Mouse (Mus musculus) activated CD4-positive, CD25-positive, alpha-beta regulatory T cell, adult 4 months (primary cell): ENCODE measurements around the gene Qrich2. TPM values are rescaled to one million over a fixed set of nuclear protein-coding genes. Genes with fewer than 3 reads are reported as not detected.
"Not testable (repeated sequence)": the region's sequence is repeated elsewhere in the genome, so short reads cannot be mapped to it uniquely, and the experiment has no call there.

Experiments used
- ATAC-seq: one replicate; pipeline ENCODE4 v1.8.0; 2017
- polyA plus RNA-seq, 2 experiments: library from polyadenylated mRNA; unstranded; fragments of 100-300 nt; shearing (Covaris generic); gene quantifications; one replicate each; pipeline ENCODE4 v1.2.1; 2017

The Qrich2 gene
- polyA plus RNA-seq, 2 experiments from 2014 or later = not detected

DNA sequence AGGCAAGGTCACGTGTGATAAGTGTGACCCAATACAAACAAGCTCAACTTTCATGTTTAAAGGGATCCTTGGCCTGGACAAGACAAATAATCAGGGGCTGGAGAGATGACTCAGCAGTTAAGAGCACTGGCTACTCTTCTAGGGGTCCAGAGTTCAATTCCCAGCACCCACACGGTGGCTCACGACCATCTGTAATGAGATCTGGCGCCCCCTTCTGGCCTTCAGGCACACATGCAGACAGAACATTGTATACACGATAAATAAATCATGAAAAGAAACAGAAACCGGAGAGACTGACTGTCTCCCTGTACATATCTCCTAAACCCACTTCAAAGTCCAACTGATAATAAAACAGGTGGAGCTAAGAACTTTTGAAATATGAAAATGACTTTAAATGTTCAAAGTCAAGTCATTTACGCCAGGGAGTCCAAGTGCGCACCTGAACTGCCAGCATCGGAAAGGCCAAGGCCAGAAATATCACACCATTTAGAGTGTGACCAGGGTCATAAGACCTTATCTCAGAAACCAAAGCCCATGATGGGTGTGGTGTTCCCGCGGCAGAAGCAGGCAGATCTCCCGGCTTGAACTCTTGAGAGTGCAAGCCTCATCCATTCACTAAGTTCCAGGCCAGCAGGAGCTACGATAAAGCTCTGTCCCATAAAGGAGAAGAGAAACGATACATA, 22.8 kb upstream of the Qrich2 start:
- ATAC-seq = no peak

- ATAC-seq = no peak
Measured at GRCm38 (mm10) chr11:116488207-116488606, 22.2 kb upstream of the Qrich2 start.

DNA sequence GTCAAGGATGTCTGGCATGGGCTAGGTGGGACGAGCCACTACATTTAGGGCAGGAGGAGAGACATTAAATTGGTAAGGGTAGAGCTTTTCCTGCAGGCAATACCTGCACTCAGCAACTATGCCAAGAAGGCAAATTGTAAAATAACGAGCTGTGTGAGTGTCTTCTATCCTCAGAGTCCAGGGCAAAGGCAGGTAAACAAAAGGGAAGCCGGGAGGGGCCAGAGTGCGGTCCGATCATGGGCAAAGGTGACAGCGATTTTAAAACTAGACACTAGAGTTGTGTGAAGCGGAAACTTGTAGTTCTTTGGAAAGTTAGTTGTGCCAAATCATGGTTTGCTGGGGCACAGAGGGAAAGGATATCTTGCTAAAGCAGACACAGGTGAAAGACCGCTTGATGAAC, 18.2 kb upstream of the Qrich2 start:
- ATAC-seq = no peak

DNA sequence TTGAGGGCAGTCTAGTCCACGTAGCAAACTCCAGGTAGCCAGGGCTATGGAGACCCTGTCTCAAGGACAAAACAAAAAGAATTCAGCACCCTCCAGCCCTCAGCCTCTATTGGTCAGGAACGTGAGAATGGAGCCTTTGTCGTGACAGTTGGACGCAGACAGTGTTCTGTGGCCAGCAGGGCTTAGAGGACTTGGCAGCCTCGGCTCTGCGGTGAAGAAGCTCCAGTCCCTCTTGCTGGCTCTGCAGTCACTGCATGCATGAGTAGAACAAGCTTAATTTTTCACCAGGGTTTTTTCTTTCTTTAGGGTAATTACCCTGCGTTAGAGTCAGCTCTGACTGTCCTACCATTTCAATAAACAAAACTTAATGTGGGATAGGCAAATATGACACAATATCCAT, 15.7 kb upstream of the Qrich2 start:
- no peak for ATAC-seq

- ATAC-seq = no peak
Measured at GRCm38 (mm10) chr11:116480975-116481374, 14.9 kb upstream of the Qrich2 start.

GRCm38 (mm10) chr11:116479832-116480231, 13.8 kb upstream of the Qrich2 start:
- ATAC-seq = no peak

DNA sequence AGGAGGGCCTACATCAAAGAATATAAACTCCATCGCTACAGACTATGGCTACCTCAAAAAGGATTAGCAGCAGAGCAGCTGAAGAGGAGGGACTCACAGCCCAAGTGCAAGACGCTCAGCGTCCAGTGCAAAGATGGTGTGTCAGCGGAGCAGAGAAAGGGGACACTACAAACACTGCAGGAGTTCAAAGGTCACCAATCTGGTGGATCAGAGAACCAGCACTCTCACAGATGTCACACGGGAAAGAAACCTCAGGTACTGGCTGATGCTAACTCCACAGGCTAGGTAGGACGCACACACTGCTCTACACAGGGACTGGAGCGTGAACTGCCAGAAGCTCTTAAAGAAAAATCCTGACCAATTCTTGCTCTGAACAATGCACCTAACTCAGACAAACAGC, 12.9 kb upstream of the Qrich2 start:
- ATAC-seq = no peak

- ATAC-seq = no peak
Measured at GRCm38 (mm10) chr11:116477160-116477759, 11.2 kb upstream of the Qrich2 start.

- ATAC-seq = no peak
Measured at GRCm38 (mm10) chr11:116476696-116477095, 10.7 kb upstream of the Qrich2 start.

DNA sequence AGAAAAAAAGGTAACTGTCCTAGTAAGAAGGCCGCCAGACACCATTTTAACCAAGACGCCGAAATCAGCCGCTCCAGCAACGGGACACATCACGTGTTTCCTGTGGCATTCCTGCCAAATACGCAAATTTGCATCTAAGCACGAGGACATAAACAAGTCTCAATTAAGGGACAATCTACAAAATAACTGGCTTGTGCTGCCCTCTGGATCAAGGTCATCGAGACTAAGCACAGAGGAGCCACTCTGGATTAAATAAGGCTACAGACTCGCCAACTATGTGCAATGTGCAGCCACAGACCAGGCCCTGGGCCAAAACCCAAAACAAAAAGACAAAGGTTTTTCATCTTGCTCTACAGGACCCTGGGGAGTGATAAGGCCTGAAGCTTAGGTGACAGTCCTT, 10.0 kb upstream of the Qrich2 start:
- ATAC-seq = no peak

DNA sequence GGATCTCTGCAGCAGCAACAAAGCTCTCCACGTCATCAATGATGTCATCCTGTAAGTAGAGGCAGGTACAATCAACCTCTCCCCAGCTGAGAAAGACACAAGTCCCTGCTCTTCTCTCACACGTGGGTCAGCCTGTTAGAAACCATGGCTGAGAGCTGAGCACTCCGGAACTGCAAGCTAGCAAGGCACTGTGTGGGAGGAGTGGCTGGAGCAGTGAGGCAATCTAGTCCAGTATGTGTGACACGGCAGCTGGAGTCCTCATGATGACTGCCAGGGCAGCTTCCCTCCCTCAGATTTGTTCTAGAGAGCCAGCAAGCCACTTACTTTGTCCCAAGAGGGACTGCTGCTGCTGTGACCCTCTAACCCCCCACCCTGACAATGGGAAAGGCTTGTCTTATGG, 6.2 kb upstream of the Qrich2 start:
- no peak for ATAC-seq

DNA sequence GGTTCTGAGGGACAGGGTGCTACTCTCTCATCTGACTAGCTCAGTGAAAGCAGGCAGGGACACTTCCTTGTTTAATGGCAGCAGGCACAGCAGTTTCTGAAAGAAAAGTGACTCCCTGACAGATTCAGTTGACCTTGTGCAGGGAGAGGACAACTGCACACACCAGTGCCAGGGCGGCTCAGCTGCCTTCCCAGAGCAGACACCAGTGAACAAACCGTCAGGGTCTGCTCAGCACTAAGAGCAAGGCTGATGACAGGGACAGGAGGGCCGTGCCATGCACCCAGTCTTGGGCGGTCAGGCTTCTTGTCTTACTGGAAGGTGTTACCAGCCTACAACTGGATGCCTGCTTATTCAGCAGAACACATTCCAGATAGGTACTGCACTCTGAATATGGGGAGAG, 4.9 kb upstream of the Qrich2 start:
- ATAC-seq = no peak

DNA sequence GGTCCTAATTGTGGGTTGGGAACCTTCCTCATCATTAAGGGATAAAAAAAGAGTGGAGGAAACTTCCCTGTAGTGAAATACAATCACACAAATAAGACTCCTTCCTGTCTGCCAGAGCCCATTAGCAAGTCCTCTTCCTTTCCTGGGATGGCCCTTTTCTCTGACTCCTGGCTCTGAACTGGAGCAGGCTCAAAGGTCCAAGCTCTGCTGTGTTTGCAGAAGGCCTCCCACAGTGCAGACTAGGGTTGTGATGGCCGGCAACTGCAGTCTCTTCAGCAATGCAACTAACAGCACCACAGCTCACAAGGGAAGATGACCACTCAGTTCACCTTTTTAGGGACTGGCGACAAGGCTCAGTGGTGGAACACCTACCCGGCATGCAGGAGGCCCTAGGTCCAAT, 4.2 kb upstream of the Qrich2 start:
- no peak for ATAC-seq

- not testable (repeated sequence) for ATAC-seq
Measured at GRCm38 (mm10) chr11:116468338-116468737, 2.3 kb upstream of the Qrich2 start.

GRCm38 (mm10) chr11:116463833-116464232, 2.2 kb downstream of the Qrich2 start:
- no peak for ATAC-seq

DNA sequence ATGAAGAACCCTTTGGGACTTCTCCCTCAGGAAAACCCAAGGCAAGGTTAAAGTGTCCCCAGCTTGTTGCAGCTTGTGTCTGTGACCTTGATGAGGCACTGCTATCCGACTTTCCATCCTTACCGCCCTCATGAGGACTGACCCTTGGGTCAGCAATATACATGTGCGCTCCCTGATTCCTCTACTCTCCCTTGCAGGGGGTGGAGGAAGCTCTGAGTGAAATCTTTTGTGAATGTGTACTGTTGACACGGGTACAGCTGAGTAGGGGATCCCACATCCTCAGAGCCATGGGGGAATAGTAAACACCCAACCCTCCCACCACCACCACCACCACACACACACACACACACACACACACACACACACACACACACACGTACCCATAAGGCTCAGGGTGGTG, 2.7 kb downstream of the Qrich2 start:
- no peak for ATAC-seq

GRCm38 (mm10) chr11:116459786-116460185, 6.3 kb downstream of the Qrich2 start:
- ATAC-seq = no peak

GRCm38 (mm10) chr11:116456234-116456633, 9.8 kb downstream of the Qrich2 start:
- no peak for ATAC-seq

DNA sequence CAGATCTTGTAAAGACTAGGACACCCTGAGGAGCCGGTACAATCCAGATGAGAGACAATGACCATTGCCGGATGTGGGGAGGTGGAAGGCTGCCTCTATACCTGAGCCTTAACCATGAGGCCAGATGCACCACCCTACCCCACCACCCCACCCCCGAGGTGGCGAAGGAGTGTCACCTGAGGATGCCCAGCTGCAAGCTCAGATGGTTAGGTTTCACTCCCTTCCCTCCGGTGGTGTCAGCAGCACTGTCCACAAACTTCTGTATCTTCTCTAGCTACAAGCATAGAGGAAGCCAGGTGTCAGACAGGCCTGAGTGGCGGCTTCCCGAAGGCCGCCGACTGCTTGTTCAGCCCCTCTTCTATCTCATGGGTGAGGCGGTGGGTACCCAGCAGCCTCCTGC, 12.2 kb downstream of the Qrich2 start:
- ATAC-seq = no peak

DNA sequence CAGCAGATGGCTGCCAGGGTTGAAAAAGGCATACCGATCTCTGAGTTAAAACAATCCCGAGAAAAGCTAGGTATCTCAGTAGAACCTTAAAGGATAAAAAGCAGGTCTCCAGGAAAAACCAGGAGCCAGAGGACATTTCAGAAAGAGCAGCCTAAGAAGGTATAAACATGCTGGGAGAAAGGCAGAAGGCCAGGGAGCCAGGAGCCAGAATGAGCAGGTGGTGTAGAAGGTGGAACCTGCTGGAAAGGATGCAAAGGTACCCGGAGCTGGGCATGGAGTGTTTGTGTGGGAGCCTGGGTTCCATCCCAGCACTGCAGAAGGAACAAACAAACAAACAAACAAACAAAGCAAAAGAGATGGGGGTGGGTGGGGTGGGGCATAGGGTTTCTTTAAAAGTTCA, 16.7 kb downstream of the Qrich2 start:
- ATAC-seq = no peak

GRCm38 (mm10) chr11:116447822-116448221, 18.2 kb downstream of the Qrich2 start:
- ATAC-seq = no peak

- no peak for ATAC-seq
Measured at GRCm38 (mm10) chr11:116446308-116446887, 19.6 kb downstream of the Qrich2 start.

GRCm38 (mm10) chr11:116445596-116446307, 20.3 kb downstream of the Qrich2 start:
- peak; percentile 82 for ATAC-seq

DNA sequence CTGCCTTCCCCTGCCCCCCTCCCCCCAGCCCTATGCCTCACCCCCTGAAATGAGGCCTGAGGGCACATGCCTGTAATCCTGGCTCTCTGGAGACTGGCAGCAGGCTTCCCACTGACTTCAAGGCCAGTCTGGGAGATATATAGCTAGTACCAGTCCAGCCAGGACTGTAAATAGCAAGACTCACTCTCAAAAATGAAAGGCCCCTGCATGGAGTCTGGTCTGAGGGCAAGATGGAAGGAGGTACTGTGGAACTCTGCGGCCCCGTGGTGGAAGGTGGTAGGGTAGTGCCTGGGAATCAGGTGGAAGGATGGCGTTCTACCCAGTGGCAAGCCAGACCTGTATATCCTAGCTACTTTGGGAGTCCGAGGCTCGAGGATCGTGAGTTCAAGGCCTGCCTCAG, 22.1 kb downstream of the Qrich2 start:
- ATAC-seq = no peak
